Mouse (Mus musculus) limb, embryonic 14.5 days (tissue): ENCODE measurements around the gene 2810408A11Rik. TPM values are rescaled to one million over a fixed set of nuclear protein-coding genes. Genes with fewer than 3 reads are reported as not detected.
A peak's percentile ranks its signal among the peaks of the same experiment; 100 is the strongest.

Experiments used
- ATAC-seq: fragments of 200-750 bp; cut with Nextera tagmentation; 2 replicates; pipeline ENCODE4 v1.8.0; 2017; ENCODE audit warnings: low read depth, moderate number of reproducible peaks, moderate TSS enrichment; ENCODE audit not compliant: low FRiP score
- DNase-seq: peaks from one replicate; pipeline ENCODE4 v3.0.0-alpha.2; 2015; ENCODE audit warnings: low spot score
- H3K27ac ChIP-seq: fragments of 300-500 bp; sonication (generic); replicated peaks from 2 replicates; pipeline ENCODE4 v1.5.1; 2014; ENCODE audit warnings: low read depth, mild to moderate bottlenecking, low read length, moderate library complexity, mixed read lengths
- H3K27me3 ChIP-seq: fragments of 300-500 bp; sonication (generic); 2 replicates; pipeline ENCODE4 v1.6.1; 2014; ENCODE audit warnings: low read length, mixed read lengths; ENCODE audit not compliant: control insufficient read depth, insufficient read depth
- H3K36me3 ChIP-seq: fragments of 300-500 bp; sonication (generic); 2 replicates; pipeline ENCODE4 v1.6.1; 2014; ENCODE audit warnings: mild to moderate bottlenecking, low read length, moderate library complexity, mixed read lengths; ENCODE audit not compliant: control insufficient read depth, insufficient read depth
- H3K4me1 ChIP-seq: fragments of 300-500 bp; sonication (generic); 2 replicates; pipeline ENCODE4 v1.6.1; 2014; ENCODE audit warnings: antibody characterized with exemption, low read length, mixed read lengths; ENCODE audit not compliant: control insufficient read depth, insufficient read depth
- H3K4me2 ChIP-seq: fragments of 300-500 bp; sonication (generic); replicated peaks from 2 replicates; pipeline ENCODE4 v1.6.1; 2014; ENCODE audit warnings: low read depth, mild to moderate bottlenecking, low read length, moderate library complexity; ENCODE audit not compliant: severe bottlenecking
- H3K4me3 ChIP-seq: fragments of 300-500 bp; sonication (generic); replicated peaks from 2 replicates; pipeline ENCODE4 v1.5.1; 2014; ENCODE audit warnings: low read length
- H3K9ac ChIP-seq: fragments of 300-500 bp; sonication (generic); 2 replicates; pipeline ENCODE4 v1.6.1; 2014; ENCODE audit warnings: mild to moderate bottlenecking, low read depth, low read length, moderate library complexity; ENCODE audit not compliant: severe bottlenecking
- H3K9me3 ChIP-seq: fragments of 300-500 bp; sonication (generic); 2 replicates; pipeline ENCODE4 v1.6.1; 2016; ENCODE audit warnings: low read length; ENCODE audit not compliant: control insufficient read depth
- POLR2A ChIP-seq: fragments of 200-500 bp; IDR thresholded peaks from 2 replicates; pipeline ENCODE4 v1.8.0; 2012; ENCODE audit warnings: inconsistent platforms, mild to moderate bottlenecking, moderate library complexity, borderline replicate concordance; ENCODE audit not compliant: insufficient read depth, insufficient read length; ENCODE audit errors: extremely low read depth
- WGBS: fragments of 180-500 bp; shearing (Covaris S2); extraction: QIAGEN DNeasy Blood & Tissue Kit; methylation state at CpG from one replicate; pipeline ENCODE4 v1.1.7; 2014; 5-methylcytosine and 5-hydroxymethylcytosine counted together
- polyA plus RNA-seq, 2 experiments: library from polyadenylated mRNA; depleted of rRNA in 1 of 2; stranded (reverse) in 1 of 2; unstranded in 1 of 2; fragments of >200 nt; fragmentation: Nextera tagmentation in 1 of 2; extraction: Ambion mirVana in 1 of 2; gene quantifications; 2 replicates each; pipeline versions ENCODE4 v1.2.1 to v1.2.3; 2012 to 2014

2810408A11Rik gene
- polyA plus RNA-seq, 2 experiments, result 8.9 TPM

DNA sequence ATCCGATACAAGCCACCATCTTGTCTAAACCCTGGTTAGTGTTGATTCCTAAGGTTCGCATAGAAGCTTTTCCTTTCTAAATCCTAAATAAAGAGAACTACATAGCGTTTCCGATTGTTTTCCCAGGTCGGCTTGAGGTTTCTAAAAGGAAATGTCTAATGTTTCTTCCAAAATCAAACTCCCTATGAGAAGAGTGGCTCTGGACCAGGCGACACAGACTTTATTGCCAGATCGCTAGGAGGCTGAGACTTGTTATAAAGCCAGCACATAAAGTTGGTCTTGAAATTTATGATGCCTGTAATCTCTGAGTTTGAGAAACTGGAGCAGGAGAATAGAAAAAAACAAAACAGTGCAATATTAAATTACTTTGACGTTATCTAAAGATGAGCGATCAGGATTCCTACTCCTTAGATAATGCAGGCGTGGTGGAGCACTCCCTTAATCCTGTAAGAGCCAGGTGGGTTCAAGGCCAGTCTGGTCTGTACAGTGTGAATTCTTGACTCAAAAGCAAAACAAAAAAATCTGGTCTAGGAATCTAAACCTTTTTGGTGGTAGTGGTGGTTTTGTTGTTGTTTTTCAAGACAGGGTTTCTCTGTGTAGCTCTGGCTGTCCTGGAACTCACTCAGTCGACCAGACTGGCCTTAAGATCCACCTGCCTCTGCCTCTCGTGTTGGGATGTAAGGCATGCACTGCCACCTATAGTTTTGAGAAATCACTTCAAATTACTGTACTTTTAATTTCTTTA is 21.4 kb upstream of the 2810408A11Rik start:
- Histone ChIP-seq H3K9ac (peak overlapping the region; percentile 44), H3K27ac (peak overlapping the region; percentile 97), H3K4me2 (peak overlapping the region; percentile 72), H3K9me3 (no peaks in the 10 kb centered on the region), H3K4me3 (peak overlapping the region; percentile 97), H3K27me3 (no peaks in the 10 kb centered on the region), H3K36me3 (peaks cover 19% of the 10 kb centered on the region), H3K4me1 (peaks cover 12% of the 10 kb centered on the region)
- TF ChIP-seq POLR2A, result no peak
- no peak for ATAC-seq
- WGBS, result 1% methylated on average over 12 of the region's 12 CpGs
- peak; percentile 34 for DNase-seq

DNA sequence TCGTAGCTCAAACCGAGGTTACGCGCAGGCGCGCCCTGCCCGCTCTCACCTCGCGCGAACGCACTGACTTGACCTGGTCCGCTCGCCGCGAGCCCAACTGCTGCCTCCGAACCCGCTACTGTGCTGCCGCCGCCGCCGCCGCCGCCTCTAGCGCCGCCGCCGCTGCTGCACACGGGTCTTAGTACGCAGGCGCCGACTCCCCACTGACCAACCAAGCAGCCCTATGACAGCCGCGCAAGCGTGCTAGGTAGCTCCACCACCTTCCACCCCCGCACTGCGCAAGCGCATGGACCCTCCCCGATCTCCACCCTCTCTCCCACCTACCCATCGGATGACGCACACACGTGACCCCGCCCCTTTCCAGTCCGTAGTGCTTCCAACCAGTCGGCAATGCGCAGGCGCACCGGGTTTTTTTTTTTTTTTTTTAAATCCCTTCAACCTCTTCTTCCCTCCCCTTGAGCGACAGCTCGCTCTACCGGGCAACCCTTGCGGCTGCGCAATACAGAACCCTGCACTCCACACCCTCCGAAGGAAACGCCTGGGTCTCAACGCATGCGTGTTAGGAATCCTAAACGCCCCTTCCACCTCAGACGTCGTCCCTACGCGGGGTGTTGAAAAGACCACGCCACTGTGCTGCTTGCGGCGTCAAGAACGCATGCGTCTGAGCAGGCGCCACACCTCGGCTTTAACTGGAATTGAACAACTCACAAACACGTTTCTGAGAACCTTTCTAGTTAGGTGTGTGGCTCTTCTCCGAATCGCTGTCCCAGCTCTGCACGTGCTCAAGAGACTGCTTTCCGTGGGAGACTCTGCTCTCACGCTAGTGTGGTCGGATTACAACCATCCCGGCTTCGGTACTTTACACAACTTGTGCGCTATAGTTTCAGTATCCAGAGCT is 20.6 kb upstream of the 2810408A11Rik start, which contains the start of gene Eif5a:
Gene Eif5a (minus strand): TSS at position 845 of the 898 bp plus-strand sequence.
- peak; percentile 95 for ATAC-seq
- TF ChIP-seq POLR2A, result peak; percentile 90; the same call in 1 of the 2 replicates
- Histone ChIP-seq H3K27ac (peak within 1 kb of the TSS; percentile 97), H3K4me2 (peak within 1 kb of the TSS; percentile 88), H3K27me3 (no peaks in the 10 kb centered on the region), H3K36me3 (peaks cover 27% of the 10 kb centered on the region), H3K9ac (peak within 1 kb of the TSS; percentile 93), H3K4me1 (peaks cover 12% of the 10 kb centered on the region), H3K4me3 (peak within 1 kb of the TSS; percentile 97), H3K9me3 (no peaks in the 10 kb centered on the region)
- peak; percentile 100 for DNase-seq
- under 1% methylated on average over 68 of the region's 78 CpGs for WGBS

DNA sequence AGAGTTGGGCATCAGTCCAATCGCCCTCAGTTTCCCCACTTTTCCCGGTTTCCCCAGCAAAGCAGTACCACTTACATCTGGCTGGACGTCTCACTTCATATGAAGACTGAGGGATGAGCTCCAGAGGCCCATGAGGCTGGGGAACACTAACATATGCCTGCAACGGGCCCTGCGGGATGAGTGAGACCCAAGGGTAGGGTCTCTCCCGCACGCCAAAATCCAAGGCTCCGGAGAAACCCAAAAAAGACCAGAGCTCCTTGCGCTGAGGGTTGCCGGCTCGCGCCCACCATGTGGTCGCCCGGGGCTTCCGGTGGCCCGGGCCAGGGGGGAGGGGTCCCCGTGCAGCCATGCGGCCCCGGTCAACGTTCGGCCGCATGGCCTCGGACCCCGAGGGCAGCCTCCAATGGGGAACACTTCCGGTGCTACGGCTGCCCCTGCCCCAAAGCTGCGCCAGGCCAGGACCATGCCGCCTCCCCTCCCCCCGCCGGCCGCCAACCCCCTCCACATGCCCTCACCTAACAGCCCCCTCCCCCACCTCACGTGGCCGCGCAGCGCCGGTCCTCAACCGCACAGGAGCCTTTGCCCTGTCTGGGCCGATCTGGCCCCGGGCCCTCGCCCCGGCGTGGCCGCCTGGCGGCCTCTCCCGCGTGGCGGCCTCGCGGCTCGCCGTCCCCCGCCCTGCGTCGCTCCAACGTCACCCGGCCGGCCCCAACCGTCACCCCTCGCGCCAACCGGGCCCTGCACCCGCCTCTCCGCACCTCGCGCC is 19.7 kb upstream of the 2810408A11Rik start:
- peak overlapping the region; percentile 88 for H3K4me2 ChIP-seq
- no peaks in the 10 kb centered on the region for H3K27me3 ChIP-seq
- ATAC-seq, result no peak
- peak overlapping the region; percentile 93 for H3K9ac ChIP-seq
- no peaks in the 10 kb centered on the region for H3K9me3 ChIP-seq
- under 1% methylated on average over 30 of the region's 65 CpGs for WGBS
- peak; percentile 22 for DNase-seq
- peak overlapping the region; percentile 88 for H3K27ac ChIP-seq
- H3K36me3 ChIP-seq, result peaks cover 36% of the 10 kb centered on the region
- TF ChIP-seq POLR2A, result no peak
- peak overlapping the region; percentile 97 for H3K4me3 ChIP-seq
- peaks cover 14% of the 10 kb centered on the region for H3K4me1 ChIP-seq

DNA sequence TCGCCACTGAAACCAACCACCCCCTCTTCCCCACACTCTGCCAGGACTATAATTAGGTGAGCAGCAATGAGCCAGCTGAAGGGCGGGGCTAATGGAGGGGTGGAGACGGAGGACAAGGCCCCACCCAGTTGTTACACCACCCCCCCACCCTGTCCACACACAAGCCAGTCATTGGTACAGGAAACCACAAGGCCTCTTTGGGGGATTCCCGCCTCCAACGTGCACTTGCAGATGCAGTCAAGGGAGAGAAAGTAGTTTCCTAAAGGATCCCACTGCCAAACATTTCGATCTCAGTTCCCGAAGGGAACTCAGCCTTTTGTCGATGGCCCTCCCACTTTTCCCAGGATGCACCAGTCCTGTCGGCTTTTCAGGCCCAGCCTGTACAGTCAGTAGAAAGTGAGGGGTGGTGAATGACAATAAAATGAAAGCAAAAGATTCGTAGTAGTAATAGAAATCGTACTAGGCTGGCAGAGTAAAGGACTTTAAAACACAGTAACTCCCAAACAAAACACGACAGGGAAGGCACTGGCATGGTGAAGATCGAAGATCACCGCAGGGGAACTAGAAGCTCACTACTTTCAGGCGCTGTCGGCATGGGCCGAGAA is 19.0 kb upstream of the 2810408A11Rik start:
- Histone ChIP-seq H3K4me1 (peaks cover 21% of the 10 kb centered on the region), H3K9me3 (no peaks in the 10 kb centered on the region), H3K9ac (peak overlapping the region; percentile 93), H3K36me3 (peaks cover 43% of the 10 kb centered on the region), H3K4me3 (peak overlapping the region; percentile 97), H3K27ac (peak overlapping the region; percentile 88), H3K4me2 (peak overlapping the region; percentile 88), H3K27me3 (no peaks in the 10 kb centered on the region)
- TF ChIP-seq POLR2A, result no peak
- no peak for ATAC-seq
- WGBS, result under 1% methylated on average over 17 of the region's 17 CpGs
- peak; percentile 78 for DNase-seq
